24 mouse cellular contexts compared by ENCODE assay signal in genomic region chr5:22559801-22560200, GRCm38 (mm10). TPM values are rescaled to one million over a fixed set of nuclear protein-coding genes. Genes with fewer than 3 reads are reported as not detected.
DNase-seq lines count a peak whose midpoint lies in the region; ATAC-seq and TF ChIP-seq lines count a peak whose summit lies in the region.
"Had no signal": no experiment of that assay in that cellular context is flagged by ENCODE, and none has a peak within 500 bp of the region (broad histone marks: within the 10 kb centered on the region; RNA-seq: fewer than 3 reads in every experiment).

No protein-coding gene starts in this region.

- no peaks in the 10 kb centered on the region for H3K36me3 ChIP-seq in midbrain, embryonic 11.5 days (ENCODE audit: control insufficient read depth, insufficient read depth, low read length)
- H3K36me3 ChIP-seq in midbrain, embryonic 10.5 days = no peaks in the 10 kb centered on the region
- peaks cover 2% of the 10 kb centered on the region; the same call in 1 of the 2 replicates for H3K36me3 ChIP-seq in ES-E14 (ENCODE audit: control insufficient read depth, insufficient read depth, low read length, poor library complexity, severe bottlenecking)
- no peaks in the 10 kb centered on the region for H3K36me3 ChIP-seq in forebrain, embryonic 15.5 days

- in situ Hi-C loops in ES-E14 (cut with MboI; ENCODE audit: low sequenced_read_pairs in 2 of 2, unreplicated experiment in 2 of 2) = no loop called here

- no peaks in the 10 kb centered on the region for H3K9me3 ChIP-seq in midbrain, embryonic 11.5 days (ENCODE audit: control insufficient read depth, low read length)
- H3K9me3 ChIP-seq in midbrain, embryonic 10.5 days (replicated peaks) = no peaks in the 10 kb centered on the region; the same call in 1 of the 2 replicates
- no peaks in the 10 kb centered on the region for H3K9me3 ChIP-seq in ES-E14 (ENCODE audit: control insufficient read depth, insufficient read depth, low read depth, low read length)
- H3K9me3 ChIP-seq in forebrain, embryonic 15.5 days = no peaks in the 10 kb centered on the region

- no peaks in the 10 kb centered on the region for H3K4me1 ChIP-seq in midbrain, embryonic 11.5 days (ENCODE audit: control insufficient read depth, insufficient read depth, low read length)
- H3K4me1 ChIP-seq in midbrain, embryonic 10.5 days = no peaks in the 10 kb centered on the region
- H3K4me1 ChIP-seq in ES-E14 (ENCODE audit: control insufficient read depth in 2 of 2, insufficient read depth in 2 of 2, low read length in 2 of 2, poor library complexity in 1 of 2) = peaks cover 0 to 4% of the 10 kb centered on the region in 2 experiments; a peak in 1 of 4 replicates
- no peaks in the 10 kb centered on the region for H3K4me1 ChIP-seq in forebrain, embryonic 15.5 days

- H3K9ac ChIP-seq in midbrain, embryonic 11.5 days (ENCODE audit: low read length) = no peak overlapping the region
- H3K9ac ChIP-seq in ES-E14 (ENCODE audit: insufficient read depth, low read depth, low read length, poor library complexity, severe bottlenecking) = no peak overlapping the region
- no peak overlapping the region for H3K9ac ChIP-seq in forebrain, embryonic 15.5 days (replicated peaks)

- H3K27me3 ChIP-seq in midbrain, embryonic 11.5 days (ENCODE audit: control insufficient read depth, insufficient read depth, low read length) = no peaks in the 10 kb centered on the region
- no peaks in the 10 kb centered on the region for H3K27me3 ChIP-seq in midbrain, embryonic 10.5 days (ENCODE audit: low read depth, poor library complexity, severe bottlenecking)
- no peaks in the 10 kb centered on the region for H3K27me3 ChIP-seq in forebrain, embryonic 15.5 days
- H3K27me3 ChIP-seq: CH12.LX, Patski had no signal

- H3K4me2 ChIP-seq in midbrain, embryonic 11.5 days = no peak overlapping the region
- H3K4me2 ChIP-seq in forebrain, embryonic 15.5 days (replicated peaks) = no peak overlapping the region

- peak; percentile 17 for DNase-seq in midbrain, embryonic 11.5 days (ENCODE audit: low spot score, missing footprints)
- no peak for DNase-seq in midbrain, embryonic 10.5 days (ENCODE audit: low spot score)
- no peak for DNase-seq in ES-E14 (ENCODE audit: low read depth, low spot score)
- peak; percentile 84 for DNase-seq in R1 (ENCODE audit: low read depth, low spot score)
- peak; percentile 54 for DNase-seq in ZHBTc4 (ENCODE audit: low read depth, low spot score)
- DNase-seq in urinary bladder, postnatal 10 days (ENCODE audit: low spot score) = no peak
- DNase-seq in ovary, postnatal 36 days (ENCODE audit: low spot score) = no peak
- DNase-seq: adrenal gland, adult 2 months; adrenal gland, adult 8-10 months; adrenal gland, postnatal 10 days; adrenal gland, postnatal 14 days; adrenal gland, postnatal 25 days; adrenal gland, postnatal 36 days; B cell, adult 2 months; cerebellum, adult 11 months; cerebellum, adult 11-12 months; cerebellum, adult 18-20 months; cerebellum, adult 2 months; cerebellum, adult 8-10 months had no signal

- H3K4me3 ChIP-seq in midbrain, embryonic 11.5 days (ENCODE audit: low read depth, low read length) = no peak overlapping the region
- H3K4me3 ChIP-seq in midbrain, embryonic 10.5 days = no peak overlapping the region
- H3K4me3 ChIP-seq in ES-E14 (ENCODE audit: insufficient read depth in 1 of 2, low read depth in 1 of 2, low read length in 2 of 2, poor library complexity in 1 of 2, severe bottlenecking in 1 of 2) = no peak overlapping the region
- H3K4me3 ChIP-seq in forebrain, embryonic 15.5 days = no peak overlapping the region

- no peak overlapping the region for H3K27ac ChIP-seq in midbrain, embryonic 11.5 days (ENCODE audit: low read depth, low read length)
- H3K27ac ChIP-seq in midbrain, embryonic 10.5 days (replicated peaks) = no peak overlapping the region
- H3K27ac ChIP-seq in ES-E14 (ENCODE audit: insufficient read depth, low read depth, low read length, poor library complexity, severe bottlenecking) = no peak overlapping the region
- H3K27ac ChIP-seq in forebrain, embryonic 15.5 days (replicated peaks) = no peak overlapping the region

- no peak for ATAC-seq in midbrain, embryonic 11.5 days (ENCODE audit: low FRiP score)
- no peak for ATAC-seq in forebrain, embryonic 15.5 days (replicated peaks)
- ATAC-seq: activated CD4-positive, CD25-positive, alpha-beta regulatory T cell, adult 4 months; CD4-positive, CD25-positive, alpha-beta regulatory T cell, adult 4 months; Patski had no signal

- 88% methylated on average over 2 of the region's 2 CpGs for WGBS in midbrain, embryonic 11.5 days
- WGBS in midbrain, embryonic 10.5 days = 87% methylated on average over 2 of the region's 2 CpGs
- 86% methylated on average over 2 of the region's 2 CpGs for WGBS in forebrain, embryonic 15.5 days

TF ChIP-seq in ES-E14, 5 proteins besides CTCF, POLR2A, EP300 and RAD21:
- TF ChIP-seq MAFK (IDR thresholded peaks at IDR 0.05; ENCODE audit: insufficient read depth, low read depth, low read length) (no peak), CHD2 (IDR thresholded peaks at IDR 0.05; ENCODE audit: low read depth, low read length) (0 out of 2 replicates have a peak, but pooled peaks have one; percentile 12)
TF ChIP-seq in ES-E14: peak in this region for 1.

RNA-seq across cellular contexts. Expression of gene Orc5, which starts 9.6 kb away (rescaled TPM):
- 49.4 and 50.5 TPM in 2 replicates for polyA plus RNA-seq in midbrain, embryonic 11.5 days (2014; fragmentation: Nextera tagmentation; extraction: Ambion mirVana)
- polyA plus RNA-seq in midbrain, embryonic 10.5 days (2016; fragmentation: Nextera tagmentation; extraction: Ambion mirVana) = 51.1 and 52.3 TPM in 2 replicates
- 88.6 and 105 TPM in 2 replicates for total RNA-seq in ES-E14 (2012; rRNA removed)
- polyA plus RNA-seq in forebrain, embryonic 15.5 days (2015; fragmentation: Nextera tagmentation; extraction: Ambion mirVana) = 39.7 and 40.4 TPM in 2 replicates

Comparison
In these comparisons a context has a peak if more than half of its experiments do, and no peak if none do; other contexts are left out.
1. DNase-seq: peak in midbrain, embryonic 11.5 days (single experiment), R1 (single experiment) and ZHBTc4 (single experiment); none in midbrain, embryonic 10.5 days (single experiment), ES-E14 (single experiment), urinary bladder, postnatal 10 days (single experiment) and ovary, postnatal 36 days (single experiment).